Mouse (Mus musculus) heart, embryonic 10.5 days (tissue): ENCODE results near the gene Mtif2. TPM values are rescaled to one million over a fixed set of nuclear protein-coding genes. Genes with fewer than 3 reads are reported as not detected.

Experiments
- DNase-seq: peaks from one replicate; pipeline ENCODE4 v3.0.0-alpha.2; 2017; ENCODE audit warnings: low spot score
- H3K27ac ChIP-seq: fragments of 300-500 bp; sonication (generic); 2 replicates; pipeline ENCODE4 v1.5.1; 2016; ENCODE audit warnings: mild to moderate bottlenecking
- H3K27me3 ChIP-seq: fragments of 300-500 bp; sonication (generic); 2 replicates; pipeline ENCODE4 v1.6.1; 2016; ENCODE audit warnings: mild to moderate bottlenecking; ENCODE audit not compliant: poor library complexity, insufficient read depth, severe bottlenecking
- H3K36me3 ChIP-seq: fragments of 300-500 bp; sonication (generic); 2 replicates; pipeline ENCODE4 v1.6.1; 2016; ENCODE audit warnings: mild to moderate bottlenecking, moderate library complexity
- H3K4me1 ChIP-seq: fragments of 300-500 bp; sonication (generic); 2 replicates; pipeline ENCODE4 v1.6.1; 2016; ENCODE audit warnings: mild to moderate bottlenecking
- H3K4me3 ChIP-seq: fragments of 300-500 bp; sonication (generic); 2 replicates; pipeline ENCODE4 v1.5.1; 2016; ENCODE audit warnings: mild to moderate bottlenecking, moderate library complexity
- H3K9me3 ChIP-seq: fragments of 300-500 bp; sonication (generic); 2 replicates; pipeline ENCODE4 v1.6.1; 2016; ENCODE audit warnings: mild to moderate bottlenecking, moderate library complexity
- polyA plus RNA-seq: library from polyadenylated mRNA; unstranded; fragments of >200 nt; fragmentation: Nextera tagmentation; extraction: Ambion mirVana; gene quantifications from 2 replicates; pipeline ENCODE4 v1.2.1, GENCODE M21; 2016

Gene Mtif2
- polyA plus RNA-seq, 1 experiment from 2014 or later, result 45.5 TPM

DNA sequence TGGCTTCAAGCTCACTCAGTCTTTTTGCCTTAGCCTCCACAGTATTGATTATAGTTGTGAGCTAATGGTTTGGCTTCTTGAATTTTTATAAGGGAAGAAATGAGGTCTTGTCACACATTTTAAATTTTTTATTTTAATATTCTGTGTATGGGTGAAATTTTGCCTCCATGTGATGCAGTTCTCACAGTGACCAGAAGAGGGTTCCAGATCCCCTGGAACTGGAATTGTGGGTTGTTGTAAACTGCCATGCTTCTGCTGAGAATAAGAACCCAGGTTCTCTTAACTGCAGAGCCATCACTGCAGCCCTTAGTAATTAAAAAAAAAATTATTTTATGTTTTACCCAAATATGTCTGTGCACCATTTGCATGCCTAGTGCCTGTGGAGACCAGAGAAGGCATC lies 53.4 kb downstream of the Mtif2 start:
- Histone ChIP-seq H3K27me3 (no peaks in the 10 kb centered on the region), H3K4me3 (no peak overlapping the region), H3K9me3 (no peaks in the 10 kb centered on the region), H3K4me1 (no peaks in the 10 kb centered on the region), H3K27ac (no peak overlapping the region), H3K36me3 (no peaks in the 10 kb centered on the region)
- DNase-seq, result no peak

Other genes starting within 250 kb of the Mtif2 start
- 25.6 and 32.3 TPM in 2 replicates for gene Ccdc88a, start 152.8 kb upstream of the Mtif2 start, polyA plus RNA-seq
- 21.7 and 26.0 TPM in 2 replicates for gene Prorsd1, start 11.4 kb upstream of the Mtif2 start, polyA plus RNA-seq
- gene Clhc1, start 21.5 kb downstream of the Mtif2 start, polyA plus RNA-seq, result 0.14 and 0.18 TPM in 2 replicates
- gene Rps27a, start 21.7 kb downstream of the Mtif2 start, polyA plus RNA-seq, result 784 and 841 TPM in 2 replicates
- 52.6 and 76.8 TPM in 2 replicates for gene Rtn4, start 166.5 kb downstream of the Mtif2 start, polyA plus RNA-seq